Mouse (Mus musculus): ENCODE data around the gene Rnf225. TPM values are rescaled to one million over a fixed set of nuclear protein-coding genes. Genes with fewer than 3 reads are reported as not detected.
A peak's percentile ranks its signal among the peaks of the same experiment; 100 is the strongest.

Gene Rnf225
- polyA plus RNA-seq, 1 experiment = 0.21 TPM

GRCm38 (mm10) chr7:12961511-12962141 lies 34.4 kb downstream of the Rnf225 start:
- TF ChIP-seq POLR2A (IDR thresholded peaks at IDR 0.05; ENCODE audit: low read depth, low read length) (peak; percentile 19), CTCF (IDR thresholded peaks at IDR 0.05; ENCODE audit: extremely low read depth, insufficient read depth, insufficient read length, insufficient replicate concordance) (no peak)
- peak; percentile 48 to 75 for DNase-seq (ENCODE audit: low read depth in 1 of 2, low spot score in 2 of 2)
- Histone ChIP-seq H3K4me1 (ENCODE audit: control insufficient read depth, insufficient read depth, insufficient read length) (peaks cover 6% of the 10 kb centered on the region; the same call in 1 of the 2 replicates), H3K4me3 (ENCODE audit: extremely low read depth, insufficient read depth, insufficient read length) (peak overlapping the region; percentile 71), H3K36me3 (ENCODE audit: control insufficient read depth, insufficient read depth, low read length) (no peaks in the 10 kb centered on the region), H3K27me3 (ENCODE audit: control insufficient read depth, insufficient read depth, low read length) (no peaks in the 10 kb centered on the region), H3K27ac (ENCODE audit: insufficient read depth, low read length) (peak overlapping the region; percentile 60)
- WGBS = under 1% methylated on average over 29 of the region's 29 CpGs

DNA sequence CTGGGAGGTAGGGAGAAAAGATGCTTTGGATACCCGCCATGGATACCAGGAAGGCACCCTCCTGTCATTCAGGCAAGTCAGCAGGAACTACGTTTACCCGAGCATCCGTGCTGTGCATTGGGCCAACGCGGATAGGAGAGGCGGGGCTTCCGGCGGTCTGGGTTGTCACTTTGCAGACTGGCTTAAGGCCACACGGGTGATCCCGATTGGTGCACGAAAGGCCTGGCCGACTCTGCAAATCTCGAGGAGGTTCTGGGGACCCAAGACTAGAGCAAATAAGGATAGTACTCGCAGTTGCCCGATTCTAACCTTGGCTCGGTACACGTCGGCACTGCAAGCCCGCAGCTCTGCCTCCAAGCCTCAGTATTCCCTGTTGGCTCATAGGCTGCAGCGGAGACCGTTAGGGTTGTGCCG lies 38.5 kb downstream of the Rnf225 start, which contains the start of gene Zfp324:
Gene Zfp324, plus strand, starts transcription at position 161 of the 414 bp plus-strand sequence.
- WGBS = 0% methylated on average over 23 of the region's 23 CpGs
- peak; percentile 63 to 87 for DNase-seq (ENCODE audit: low read depth in 1 of 2, low spot score in 2 of 2)
- Histone ChIP-seq H3K27me3 (ENCODE audit: control insufficient read depth, insufficient read depth, low read length) (no peaks in the 10 kb centered on the region), H3K27ac (ENCODE audit: insufficient read depth, low read length) (peak within 1 kb of the TSS; percentile 73), H3K4me3 (ENCODE audit: extremely low read depth, insufficient read depth, insufficient read length) (peak within 1 kb of the TSS; percentile 79), H3K4me1 (ENCODE audit: control insufficient read depth, insufficient read depth, insufficient read length) (peaks cover 6% of the 10 kb centered on the region; the same call in 1 of the 2 replicates), H3K36me3 (ENCODE audit: control insufficient read depth, insufficient read depth, low read length) (peaks cover 14% of the 10 kb centered on the region)
- TF ChIP-seq POLR2A (IDR thresholded peaks at IDR 0.05; ENCODE audit: low read depth, low read length) (peak; percentile 48), CTCF (IDR thresholded peaks at IDR 0.05; ENCODE audit: extremely low read depth, insufficient read depth, insufficient read length, insufficient replicate concordance) (no peak)

DNA sequence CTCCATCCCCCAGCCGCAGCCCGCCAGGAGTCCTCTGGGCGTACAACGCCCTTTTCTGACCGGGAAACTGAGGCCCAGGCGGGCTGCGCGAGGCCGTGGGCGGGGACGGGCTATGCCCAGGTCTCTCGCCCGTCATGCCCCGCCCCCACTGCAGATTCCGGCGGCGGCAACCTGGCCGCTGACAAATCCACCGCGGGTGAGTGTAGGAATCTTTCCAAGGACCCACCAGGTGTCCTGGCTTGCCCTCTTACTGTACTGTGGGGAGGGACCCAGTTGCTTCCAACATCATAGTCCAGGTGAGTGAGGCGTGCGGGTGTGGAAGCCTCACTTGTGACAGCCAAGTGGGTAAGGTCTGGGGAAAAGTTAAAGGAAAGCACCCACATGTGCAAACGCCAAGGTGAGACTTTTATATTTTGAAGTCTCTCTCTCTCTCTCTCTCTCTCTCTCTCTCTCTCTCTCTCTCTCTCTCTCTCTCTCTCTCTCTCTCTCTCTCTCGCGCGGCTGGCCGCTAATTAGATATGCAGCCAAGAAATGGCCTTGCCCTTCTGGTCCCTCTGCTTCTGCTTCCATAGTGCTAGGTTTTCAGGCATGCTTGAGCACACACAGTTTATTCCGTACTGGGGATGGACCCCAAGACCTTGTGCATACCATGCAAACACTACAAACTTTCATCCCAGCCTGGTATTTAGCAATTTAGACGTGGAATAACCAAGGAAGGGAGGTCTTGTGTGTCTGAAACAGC lies 39.1 kb downstream of the Rnf225 start:
- WGBS = 1% methylated on average over 29 of the region's 29 CpGs
- peak in 1 of 2 experiments; percentile 64 for DNase-seq (ENCODE audit: low read depth in 1 of 2, low spot score in 2 of 2)
- TF ChIP-seq POLR2A (IDR thresholded peaks at IDR 0.05; ENCODE audit: low read depth, low read length) (no peak), CTCF (IDR thresholded peaks at IDR 0.05; ENCODE audit: extremely low read depth, insufficient read depth, insufficient read length, insufficient replicate concordance) (no peak)

DNA sequence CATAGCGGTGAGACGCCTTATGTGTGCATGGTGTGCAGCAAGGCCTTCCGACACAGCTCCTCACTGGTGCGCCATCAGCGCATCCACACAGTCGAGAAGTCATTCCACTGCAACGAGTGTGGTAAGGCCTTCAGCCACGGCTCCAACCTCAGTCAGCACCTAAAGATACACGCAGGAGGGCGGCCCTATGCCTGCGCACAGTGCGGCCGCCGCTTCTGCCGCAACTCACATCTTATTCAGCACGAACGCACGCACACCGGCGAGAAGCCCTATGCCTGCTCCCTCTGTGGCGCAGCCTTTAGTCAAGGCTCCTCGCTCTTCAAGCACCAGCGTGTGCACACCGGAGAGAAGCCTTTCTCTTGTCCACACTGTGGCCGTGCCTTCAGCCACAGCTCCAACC lies 43.7 kb downstream of the Rnf225 start:
- H3K27me3 ChIP-seq (ENCODE audit: control insufficient read depth, insufficient read depth, low read length) = no peaks in the 10 kb centered on the region
- H3K36me3 ChIP-seq (ENCODE audit: control insufficient read depth, insufficient read depth, low read length) = peaks cover 20% of the 10 kb centered on the region
- DNase-seq (ENCODE audit: low read depth in 1 of 2, low spot score in 2 of 2) = no peak
- H3K4me3 ChIP-seq (ENCODE audit: extremely low read depth, insufficient read depth, insufficient read length) = no peak overlapping the region
- H3K4me1 ChIP-seq (ENCODE audit: control insufficient read depth, insufficient read depth, insufficient read length) = peaks cover 3% of the 10 kb centered on the region; the same call in 1 of the 2 replicates
- H3K27ac ChIP-seq (ENCODE audit: insufficient read depth, low read length) = no peak overlapping the region
- TF ChIP-seq CTCF (IDR thresholded peaks at IDR 0.05; ENCODE audit: extremely low read depth, insufficient read depth, insufficient read length, insufficient replicate concordance) (no peak), POLR2A (IDR thresholded peaks at IDR 0.05; ENCODE audit: low read depth, low read length) (no peak)
- WGBS = 97% methylated on average over 25 of the region's 25 CpGs

More for the DNA sequence above, 39.1 kb downstream of the Rnf225 start:
- Histone ChIP-seq H3K27me3 (ENCODE audit: control insufficient read depth, insufficient read depth, low read length) (no peaks in the 10 kb centered on the region), H3K36me3 (ENCODE audit: control insufficient read depth, insufficient read depth, low read length) (peaks cover 19% of the 10 kb centered on the region), H3K4me3 (ENCODE audit: extremely low read depth, insufficient read depth, insufficient read length) (peak overlapping the region; percentile 79), H3K4me1 (ENCODE audit: control insufficient read depth, insufficient read depth, insufficient read length) (peaks cover 6% of the 10 kb centered on the region; the same call in 1 of the 2 replicates), H3K27ac (ENCODE audit: insufficient read depth, low read length) (peak overlapping the region; percentile 73)

DNA sequence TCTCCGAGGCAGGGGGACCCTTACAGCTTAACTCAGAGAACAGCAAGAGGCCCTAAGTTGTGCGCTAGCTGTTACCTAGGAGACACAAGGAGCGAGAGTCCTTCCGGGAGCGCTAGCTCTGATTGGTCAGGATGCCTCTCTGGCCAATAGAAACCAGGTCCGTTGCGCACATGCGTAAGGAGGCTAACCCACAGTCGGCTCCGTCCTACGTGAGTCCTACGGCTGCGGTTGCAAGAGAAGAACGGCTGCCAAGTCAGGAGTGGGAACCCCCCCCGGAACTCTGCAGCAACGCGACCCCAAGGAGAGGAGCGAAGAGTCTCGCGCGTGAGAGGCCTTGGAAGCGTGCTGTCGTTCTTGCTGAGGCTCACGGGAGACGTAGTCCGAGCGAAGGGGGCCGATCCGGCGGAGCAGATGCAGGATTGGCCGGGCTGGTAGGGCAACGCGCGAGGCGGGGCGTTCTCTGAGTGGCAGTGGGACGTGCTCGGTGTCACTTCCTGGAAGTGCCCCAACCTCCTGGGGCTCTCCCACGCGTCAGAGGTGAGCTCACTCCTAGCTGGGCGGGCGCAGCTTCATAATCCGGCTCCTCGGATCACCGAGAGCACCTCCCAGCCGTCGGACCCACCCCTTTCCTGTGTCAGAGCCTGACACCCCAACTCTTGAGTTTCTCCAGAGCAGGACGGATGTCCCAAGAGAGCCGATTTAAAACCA lies 50.6 kb downstream of the Rnf225 start, which contains the start of gene Zfp446:
Gene Zfp446, plus strand, starts transcription at position 167 of the 708 bp plus-strand sequence.
- TF ChIP-seq POLR2A (IDR thresholded peaks at IDR 0.05; ENCODE audit: low read depth, low read length) (peak; percentile 79), CTCF (IDR thresholded peaks at IDR 0.05; ENCODE audit: extremely low read depth, insufficient read depth, insufficient read length, insufficient replicate concordance) (no peak)

GRCm38 (mm10) chr7:12978931-12979722 lies 51.9 kb downstream of the Rnf225 start:
- WGBS = 70% methylated on average over 18 of the region's 18 CpGs
- Histone ChIP-seq H3K27ac (ENCODE audit: insufficient read depth, low read length) (no peak overlapping the region), H3K27me3 (ENCODE audit: control insufficient read depth, insufficient read depth, low read length) (no peaks in the 10 kb centered on the region), H3K36me3 (ENCODE audit: control insufficient read depth, insufficient read depth, low read length) (no peaks in the 10 kb centered on the region), H3K4me3 (ENCODE audit: extremely low read depth, insufficient read depth, insufficient read length) (no peak overlapping the region), H3K4me1 (ENCODE audit: control insufficient read depth, insufficient read depth, insufficient read length) (peaks cover 5% of the 10 kb centered on the region; the same call in 1 of the 2 replicates)
- no peak for TF ChIP-seq CTCF (IDR thresholded peaks at IDR 0.05; ENCODE audit: extremely low read depth, insufficient read depth, insufficient read length, insufficient replicate concordance)
- DNase-seq (ENCODE audit: low read depth in 1 of 2, low spot score in 2 of 2) = no peak

More for the DNA sequence above, 50.6 kb downstream of the Rnf225 start, which contains the start of gene Zfp446:
- WGBS = under 1% methylated on average over 49 of the region's 49 CpGs
- H3K4me3 ChIP-seq (ENCODE audit: extremely low read depth, insufficient read depth, insufficient read length) = peak within 1 kb of the TSS; percentile 93
- H3K27ac ChIP-seq (ENCODE audit: insufficient read depth, low read length) = peak within 1 kb of the TSS; percentile 97
- no peaks in the 10 kb centered on the region for H3K27me3 ChIP-seq (ENCODE audit: control insufficient read depth, insufficient read depth, low read length)
- no peaks in the 10 kb centered on the region for H3K36me3 ChIP-seq (ENCODE audit: control insufficient read depth, insufficient read depth, low read length)
- H3K4me1 ChIP-seq (ENCODE audit: control insufficient read depth, insufficient read depth, insufficient read length) = peaks cover 5% of the 10 kb centered on the region; the same call in 1 of the 2 replicates
- DNase-seq (ENCODE audit: low read depth in 1 of 2, low spot score in 2 of 2) = peak; percentile 97 to 98

Measured in spleen, adult 2 months (tissue).